Mouse (Mus musculus): ENCODE results near the gene Chst4.

DNA sequence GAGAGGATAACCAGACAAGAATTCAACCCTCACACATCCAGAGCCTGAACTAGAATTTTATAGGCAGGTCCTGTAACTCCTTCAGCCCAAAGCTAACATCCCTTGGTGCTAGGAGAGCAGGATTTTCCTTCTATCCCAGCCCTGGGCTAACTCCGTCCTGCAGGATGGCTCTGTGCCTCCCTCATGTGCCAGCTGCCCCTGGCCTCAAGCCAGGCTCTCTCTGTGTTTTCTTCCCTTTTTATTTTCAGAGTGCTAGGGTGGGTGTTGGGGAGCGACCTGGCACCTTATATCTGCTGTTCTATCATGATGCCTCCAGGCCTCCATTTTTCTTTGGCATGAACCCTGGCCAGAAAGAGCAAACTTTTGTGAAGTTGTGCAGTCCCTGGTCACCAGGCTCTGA lies 3.4 kb downstream of the Chst4 start:
- TF ChIP-seq CTCF (IDR thresholded peaks at IDR 0.05; ENCODE audit: control insufficient read depth, insufficient read depth, insufficient read length), result no peak
- no peak for TF ChIP-seq MAX (IDR thresholded peaks at IDR 0.05)
